Mouse (Mus musculus) mouse trophoblast stem cell (cell line): ENCODE data around the gene Asgr1.
"Not testable (repeated sequence)": the region's sequence is repeated elsewhere in the genome, so short reads cannot be mapped to it uniquely, and the experiment has no call there.

Experiments
- in situ Hi-C, 2 experiments: fragments of 300-500 bp; cut with MseI, MboI; formaldehyde crosslinking; loops; 2 replicates in 1 of 2; 3 replicates in 1 of 2; pipeline ENCODE4 v1.15.1; 2025

Asgr1 gene

GRCm38 (mm10) chr11:70068245-70068644 lies 14.4 kb downstream of the Asgr1 start:
- in situ Hi-C loops, result no loop called here

GRCm38 (mm10) chr11:70070057-70070456 lies 16.2 kb downstream of the Asgr1 start:
- in situ Hi-C loops, result no loop called here

GRCm38 (mm10) chr11:70070603-70071002 lies 16.7 kb downstream of the Asgr1 start:
- in situ Hi-C loops, result not testable (repeated sequence)

GRCm38 (mm10) chr11:70074379-70075071 lies 20.6 kb downstream of the Asgr1 start:
- in situ Hi-C loops, result no loop called here

GRCm38 (mm10) chr11:70075581-70075980 lies 21.7 kb downstream of the Asgr1 start:
- in situ Hi-C loops, result no loop called here

GRCm38 (mm10) chr11:70077441-70077840 lies 23.6 kb downstream of the Asgr1 start:
- in situ Hi-C loops, result no loop called here

GRCm38 (mm10) chr11:70079175-70079574 lies 25.3 kb downstream of the Asgr1 start:
- in situ Hi-C loops, result no loop called here

- in situ Hi-C loops, result no loop called here
Observed at GRCm38 (mm10) chr11:70079928-70080327, 26.0 kb downstream of the Asgr1 start.

GRCm38 (mm10) chr11:70080803-70081590 lies 27.1 kb downstream of the Asgr1 start:
- in situ Hi-C loops, result no loop called here

GRCm38 (mm10) chr11:70084563-70084962 lies 30.7 kb downstream of the Asgr1 start:
- in situ Hi-C loops, result no loop called here

- in situ Hi-C loops, result no loop called here
Observed at GRCm38 (mm10) chr11:70091986-70092783, 38.3 kb downstream of the Asgr1 start, which contains the start of gene Asgr2. Asgr2 (plus strand) TSS chr11:70092644.

- in situ Hi-C loops, result no loop called here
Observed at GRCm38 (mm10) chr11:70097396-70097795, 43.5 kb downstream of the Asgr1 start.

GRCm38 (mm10) chr11:70099102-70099501 lies 45.2 kb downstream of the Asgr1 start:
- in situ Hi-C loops, result no loop called here

GRCm38 (mm10) chr11:70099809-70100208 lies 45.9 kb downstream of the Asgr1 start:
- in situ Hi-C loops, result loop anchor here in 1 of 2 experiments (5.0 kb wide), 1 partner anchor 43 kb away; no protein-coding TSS in a partner anchor

- in situ Hi-C loops, result loop anchor here in 1 of 2 experiments (5.0 kb wide), 1 partner anchor 47 kb away; no protein-coding TSS in a partner anchor
Observed at GRCm38 (mm10) chr11:70103701-70104315, 49.9 kb downstream of the Asgr1 start.

GRCm38 (mm10) chr11:70107085-70107484 lies 53.2 kb downstream of the Asgr1 start:
- in situ Hi-C loops, result no loop called here
